Mouse (Mus musculus) heart, postnatal 10 days (tissue): ENCODE measurements at regions not wholly inside any gene's neighbourhood (a gene's known extent, or its start where the extent isn't known, plus 50 kb on each side); places are given as distances from the start of the nearest gene placed in this dataset.

Source experiments
- DNase-seq, 2 experiments: peaks; one replicate each; pipeline ENCODE4 v3.0.0; 2021
- intact Hi-C: fragments of 180-260 bp; cut with DNase I; formaldehyde crosslinking; loops from one replicate; pipeline ENCODE4 v1.15.1; 2025

DNA sequence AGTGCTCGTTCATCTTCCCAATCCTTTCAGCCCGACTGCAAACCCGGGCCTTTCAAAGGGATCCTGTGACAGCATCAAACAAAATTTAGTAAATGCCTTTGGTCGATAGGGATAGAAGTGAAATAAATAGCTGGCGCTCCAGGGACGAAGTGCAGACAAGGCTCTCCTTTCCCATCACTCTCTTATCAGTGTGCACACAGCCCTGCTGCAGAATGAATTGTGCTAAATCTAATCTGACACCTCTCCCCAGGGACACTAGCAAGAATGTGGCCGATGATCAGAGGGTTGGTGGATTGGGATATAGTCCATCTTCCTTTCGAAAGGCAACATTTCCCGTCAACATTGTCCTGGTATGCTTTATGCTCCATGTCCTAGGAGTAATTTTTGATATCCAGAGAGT lies 1372.9 kb upstream of the Tenm4 start:
- peak; percentile 1 for DNase-seq
- intact Hi-C loops: no loop called here

DNA sequence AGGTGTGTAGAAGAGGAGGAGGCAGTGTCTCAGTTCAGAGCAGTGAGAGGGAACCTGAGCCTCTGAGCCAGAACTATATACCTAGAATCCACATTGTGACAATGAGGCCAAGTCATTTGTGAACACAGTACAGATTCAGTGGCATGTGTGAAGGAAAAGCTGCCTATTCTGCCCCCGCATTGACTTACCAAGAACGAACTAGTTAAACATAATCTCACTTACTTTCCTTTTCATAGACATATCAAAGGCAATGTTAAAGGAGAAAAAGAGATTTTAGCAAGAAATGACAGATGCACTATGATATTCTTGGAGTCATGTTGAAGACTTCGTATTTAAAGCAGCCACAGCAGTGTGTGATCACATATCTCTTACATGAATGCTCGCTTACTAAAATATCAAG lies 1329.8 kb upstream of the Tenm4 start:
- DNase-seq: no peak
- intact Hi-C loops: no loop called here

DNA sequence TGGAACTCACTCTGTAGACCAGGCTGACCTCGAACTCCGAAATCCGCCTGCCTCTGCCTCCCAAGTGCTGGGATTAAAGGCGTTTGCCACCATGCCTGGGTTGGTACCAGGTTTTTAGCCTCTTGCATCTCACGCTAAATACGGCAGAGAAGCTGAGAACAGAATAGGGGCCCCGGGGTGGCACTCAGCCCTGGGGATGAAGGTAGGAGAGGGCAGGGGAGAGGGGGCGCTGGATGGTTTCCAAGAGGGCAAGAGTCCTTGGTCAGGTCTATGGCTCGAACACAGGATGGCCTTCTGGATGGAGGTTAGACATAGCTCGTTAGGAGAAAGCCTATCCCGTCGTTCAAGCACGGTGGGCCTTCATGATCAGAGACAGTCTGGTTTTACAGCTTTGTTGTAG lies 1319.7 kb upstream of the Tenm4 start:
- DNase-seq: no peak
- intact Hi-C loops: no loop called here

DNA sequence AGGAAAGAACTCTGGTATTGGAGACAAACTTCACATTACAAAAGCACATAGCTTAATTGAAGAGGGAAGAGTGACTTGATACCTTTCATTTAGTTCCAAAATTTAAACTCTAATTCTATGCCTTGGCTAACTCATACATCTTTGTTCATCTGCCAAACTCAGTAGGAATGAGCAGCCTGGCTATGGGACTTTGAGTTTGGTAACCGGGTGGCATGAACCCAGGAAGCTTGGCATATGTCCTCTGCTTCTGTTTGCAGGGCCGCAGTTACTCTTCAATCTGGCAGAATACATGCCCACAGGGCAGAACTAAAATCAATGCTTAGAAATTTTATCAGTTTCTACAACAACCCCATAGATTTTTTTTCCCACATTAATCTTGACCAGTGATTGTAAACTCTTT lies 1314.4 kb upstream of the Tenm4 start:
- DNase-seq: no peak
- intact Hi-C loops: no loop called here

DNA sequence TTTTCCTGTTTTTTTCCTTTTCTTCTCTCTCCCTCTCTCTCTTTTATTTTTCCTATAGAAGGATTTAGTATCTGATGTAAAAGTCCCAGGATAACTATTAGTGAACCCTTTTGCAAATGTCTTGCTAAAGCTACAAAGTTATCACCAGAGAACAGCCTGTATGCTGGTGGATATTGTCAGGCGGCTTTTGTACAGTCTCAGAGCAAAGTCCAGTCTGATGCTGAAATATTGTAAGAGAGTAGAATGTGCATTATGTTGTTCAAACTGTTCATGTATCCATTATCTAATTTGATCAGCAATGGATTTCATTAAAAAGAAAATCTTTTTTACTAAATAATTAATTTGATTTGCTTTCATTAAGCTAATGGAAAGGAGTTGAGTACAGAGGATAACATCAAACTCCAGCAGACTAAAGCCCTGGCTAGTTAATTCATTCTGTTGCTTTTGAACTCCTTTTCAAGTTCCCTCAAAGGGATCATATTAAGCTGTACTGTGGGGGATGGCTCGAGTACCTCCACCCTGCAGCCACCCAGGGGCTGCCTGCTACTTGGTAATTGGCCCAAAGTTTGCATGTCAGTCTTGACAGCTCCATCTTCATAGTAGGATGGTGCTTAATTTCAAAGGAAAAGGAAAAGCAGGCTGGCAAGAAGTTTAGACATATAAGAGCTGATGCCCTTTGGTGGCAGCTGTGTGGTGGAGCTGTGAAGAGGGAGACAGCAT lies 1280.2 kb upstream of the Tenm4 start:
- intact Hi-C loops: no loop called here
- no peak for DNase-seq

DNA sequence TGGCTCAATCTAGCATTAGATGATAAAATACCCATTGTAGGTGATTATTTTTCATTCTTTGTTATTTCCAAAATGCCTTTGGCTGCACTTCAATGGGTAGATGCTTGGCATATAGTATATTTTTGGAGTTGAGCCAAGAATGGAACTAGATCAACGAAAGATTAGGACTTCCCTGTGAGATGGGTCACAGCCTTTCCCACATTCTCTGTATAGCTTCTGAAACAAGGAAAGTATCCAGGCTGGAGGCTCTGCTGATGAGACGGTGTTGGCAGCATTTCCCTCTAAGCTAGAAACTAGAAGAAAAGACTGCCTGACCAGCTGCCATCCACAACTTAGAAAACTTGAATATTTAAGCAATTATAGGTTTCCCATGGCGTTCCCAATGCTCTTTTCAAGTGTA lies 1273.0 kb upstream of the Tenm4 start:
- DNase-seq: no peak
- intact Hi-C loops: no loop called here

DNA sequence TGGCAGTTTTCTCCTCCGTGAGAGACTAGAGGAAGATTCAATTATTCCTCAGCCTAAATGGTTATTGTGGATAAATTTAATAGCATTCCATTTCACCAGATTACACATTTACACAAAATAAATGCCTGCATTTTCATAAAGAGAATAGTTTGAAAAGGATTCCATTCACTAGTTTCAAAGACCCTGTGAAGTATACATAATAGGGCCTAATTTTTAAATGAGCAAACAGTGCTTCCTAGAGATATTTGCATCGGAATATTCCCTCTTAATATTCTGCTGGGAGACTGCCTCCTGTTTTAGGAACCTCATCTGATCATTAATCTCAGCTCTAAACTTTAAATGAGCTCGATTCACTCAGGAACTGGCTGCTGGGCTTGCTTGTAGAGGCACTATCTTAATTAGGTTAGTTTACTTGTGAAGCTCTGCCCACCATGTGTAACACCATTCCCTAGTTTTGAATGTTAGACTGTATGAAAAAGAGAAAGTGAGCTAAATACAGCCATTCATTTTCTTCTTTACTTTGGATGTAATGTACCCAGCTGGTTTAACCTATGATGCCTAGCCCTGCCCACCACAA lies 1244.4 kb upstream of the Tenm4 start:
- intact Hi-C loops: no loop called here
- no peak for DNase-seq

DNA sequence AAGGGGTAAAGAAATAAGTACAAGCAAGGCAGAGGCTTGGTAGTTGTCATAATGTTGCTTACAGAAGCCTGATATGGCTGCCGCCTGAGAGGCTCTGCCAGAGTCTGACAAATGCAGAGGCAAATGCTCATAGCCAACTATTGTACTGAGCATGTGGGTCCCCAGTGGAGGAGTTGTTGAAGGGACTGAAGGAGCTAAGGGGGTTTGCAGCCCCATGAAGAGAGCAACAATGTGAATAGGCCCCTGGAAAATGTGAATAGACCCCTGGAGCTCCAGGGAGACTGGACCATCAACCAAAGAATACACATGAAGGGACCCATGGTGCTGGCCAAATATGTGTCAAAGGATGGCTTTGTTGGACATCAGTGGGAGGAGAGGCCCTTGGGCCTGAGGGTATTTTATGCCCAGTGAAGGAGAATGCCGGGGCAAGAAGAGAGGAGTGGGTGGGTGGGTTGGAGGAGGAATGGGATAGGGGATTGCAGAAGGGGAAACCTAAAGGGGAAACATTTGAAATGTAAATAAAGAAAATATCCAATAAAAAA lies 1207.2 kb upstream of the Tenm4 start:
- no peak for DNase-seq
- intact Hi-C loops: no loop called here

DNA sequence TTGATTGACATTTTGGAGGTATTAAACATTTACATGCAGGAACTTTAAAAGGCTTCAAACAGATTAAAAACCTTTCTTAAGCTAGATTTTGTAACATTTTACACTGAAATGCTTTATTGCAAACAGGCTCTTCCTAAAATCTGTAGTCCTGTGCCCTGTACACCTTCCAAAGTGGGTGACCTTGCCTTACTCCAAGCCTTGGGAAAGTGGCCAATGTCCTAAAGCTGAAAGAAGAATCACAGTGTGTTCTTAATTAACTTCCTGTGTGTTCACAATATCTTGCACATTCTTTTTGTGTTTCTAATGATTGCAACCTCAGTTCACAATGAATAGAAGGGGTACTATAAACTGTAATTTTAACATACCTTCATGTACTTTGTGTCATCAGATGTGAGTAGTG lies 1203.4 kb upstream of the Tenm4 start:
- intact Hi-C loops: no loop called here
- DNase-seq: no peak

DNA sequence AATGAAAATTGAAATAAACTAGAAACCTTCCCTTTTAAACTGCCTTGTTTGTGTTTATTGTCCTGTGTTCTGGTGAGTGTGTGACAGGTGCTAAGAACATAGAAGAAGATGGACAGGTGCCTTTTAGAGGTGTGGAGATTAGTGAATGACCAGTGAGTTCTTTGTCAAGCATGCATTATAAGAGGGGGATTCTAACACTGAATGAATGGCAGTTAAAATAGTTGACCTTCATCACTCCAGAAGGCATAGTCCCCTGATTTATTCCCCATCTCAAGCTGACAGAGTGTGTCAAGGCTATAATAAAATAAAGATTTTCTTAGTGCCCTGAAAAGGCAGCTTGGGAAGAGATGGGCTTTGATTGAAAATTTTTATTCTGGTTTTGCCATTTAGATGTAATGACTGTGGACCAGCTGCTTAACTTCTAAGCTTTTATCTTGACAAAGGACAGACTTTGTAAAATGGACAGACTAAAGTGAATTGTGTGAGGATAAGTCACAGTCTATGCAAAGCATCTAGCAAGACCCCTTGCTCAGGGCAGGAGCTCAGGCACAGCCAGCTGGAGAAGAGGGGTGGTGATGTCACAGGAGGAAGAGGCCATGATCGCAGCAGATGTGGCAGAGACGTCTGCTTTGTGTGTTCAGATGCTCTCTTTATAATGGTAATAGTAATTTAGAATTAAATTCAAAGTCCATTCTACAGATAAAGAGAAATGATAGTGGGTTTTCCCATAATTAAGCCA lies 1195.8 kb upstream of the Tenm4 start:
- no peak for DNase-seq
- intact Hi-C loops: no loop called here

DNA sequence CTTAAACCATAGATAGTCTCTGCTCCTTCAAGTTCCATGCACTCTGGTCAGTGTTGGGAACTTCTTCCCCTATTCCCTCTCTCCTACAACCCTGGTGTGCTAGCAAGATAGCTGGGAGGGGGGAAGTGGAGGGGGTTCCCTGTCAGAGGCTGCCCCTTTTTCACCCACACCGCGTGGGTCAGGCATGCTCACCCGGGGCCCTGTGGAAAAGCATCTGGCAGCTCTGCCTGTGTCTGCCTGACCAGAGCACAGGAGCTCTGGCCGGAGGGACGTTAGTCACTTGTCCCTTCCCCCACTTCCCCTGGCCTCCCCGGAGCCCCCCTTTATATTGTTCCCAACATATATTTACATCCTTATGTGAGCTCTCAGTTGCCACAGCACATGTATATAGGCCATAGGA lies 1174.8 kb upstream of the Tenm4 start:
- no peak for DNase-seq
- intact Hi-C loops: no loop called here

DNA sequence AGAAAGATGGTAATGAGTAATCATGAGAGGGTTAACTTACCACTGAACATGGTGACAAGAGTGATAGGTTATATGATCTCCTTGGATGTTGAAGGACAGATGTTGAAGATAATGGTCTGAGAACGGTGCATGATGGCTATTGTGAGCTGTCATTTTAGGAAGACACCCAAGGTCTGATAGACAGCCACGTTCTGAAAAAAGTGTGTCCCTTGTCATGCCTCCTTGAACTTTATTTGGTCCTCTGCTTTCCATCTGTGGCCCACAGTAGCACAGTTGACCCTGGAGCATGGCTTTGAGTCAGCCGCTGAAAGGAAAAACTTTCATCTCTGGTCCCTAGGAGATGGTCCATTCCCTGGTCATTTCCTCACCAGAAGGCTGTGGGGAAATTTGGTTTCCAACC lies 1166.9 kb upstream of the Tenm4 start:
- DNase-seq: no peak
- intact Hi-C loops: no loop called here

DNA sequence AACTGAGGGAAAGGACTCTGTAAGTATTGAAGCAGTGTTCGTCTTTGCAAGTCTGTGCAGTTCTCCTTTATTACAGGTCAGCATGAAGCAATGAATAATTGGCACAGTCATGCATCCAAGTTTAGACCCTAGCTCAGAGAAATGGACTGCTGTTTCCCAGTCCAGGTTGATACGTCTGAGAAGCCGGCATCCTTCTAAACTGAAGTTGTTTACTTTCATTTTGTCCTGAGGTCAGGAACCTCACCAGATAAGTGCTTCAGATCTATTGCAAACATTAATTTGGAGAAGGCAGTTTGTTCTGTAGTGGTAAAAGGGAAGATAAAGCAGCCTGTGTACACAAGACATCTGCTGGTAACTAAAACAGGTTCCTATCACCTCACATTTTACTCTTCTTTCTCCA lies 1165.6 kb upstream of the Tenm4 start:
- no peak for DNase-seq
- intact Hi-C loops: no loop called here

DNA sequence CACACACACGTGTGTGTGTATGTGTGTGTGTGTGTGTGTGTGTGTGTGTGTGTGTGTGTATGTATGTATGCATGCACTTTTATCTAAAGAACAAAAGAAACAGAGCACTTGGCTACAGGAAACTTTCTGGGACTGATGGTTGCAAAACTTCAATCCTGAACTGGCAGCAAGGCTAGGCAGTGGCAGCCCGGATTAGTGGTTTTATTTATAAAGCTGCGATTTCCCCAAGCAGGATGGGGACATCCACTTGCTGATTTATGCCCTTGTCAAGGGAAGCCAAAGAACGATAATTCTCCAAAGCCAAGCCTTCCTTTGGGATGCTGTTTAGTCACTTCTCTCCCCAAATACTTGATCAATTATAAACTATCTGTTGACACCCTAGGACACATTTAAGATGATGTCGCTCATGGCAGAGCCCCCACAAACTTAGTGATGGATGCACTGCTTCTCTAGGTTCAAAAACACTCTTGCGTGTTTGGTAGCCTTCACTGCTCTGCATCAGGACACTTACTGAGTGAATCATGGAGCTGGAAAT lies 1162.1 kb upstream of the Tenm4 start:
- no peak for DNase-seq
- intact Hi-C loops: no loop called here

DNA sequence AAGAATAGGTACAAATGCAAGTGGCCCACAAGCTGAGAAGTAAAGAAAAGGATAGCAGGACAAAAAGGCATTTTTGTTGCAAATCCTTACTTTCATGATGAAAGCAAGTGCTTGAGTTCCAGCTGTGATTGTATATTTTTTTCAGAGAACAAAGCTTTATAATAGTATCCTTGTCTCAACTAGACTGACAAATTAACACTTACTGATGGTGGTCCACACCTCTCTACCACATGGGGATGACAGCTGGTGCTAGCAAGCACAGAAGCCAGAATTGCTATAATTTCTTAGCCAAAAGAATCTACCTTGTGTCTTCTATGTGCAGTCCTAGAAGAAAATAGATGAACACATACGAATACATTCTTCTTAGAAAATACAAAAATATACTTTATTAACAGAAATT lies 1150.8 kb upstream of the Tenm4 start:
- no peak for DNase-seq
- intact Hi-C loops: no loop called here

DNA sequence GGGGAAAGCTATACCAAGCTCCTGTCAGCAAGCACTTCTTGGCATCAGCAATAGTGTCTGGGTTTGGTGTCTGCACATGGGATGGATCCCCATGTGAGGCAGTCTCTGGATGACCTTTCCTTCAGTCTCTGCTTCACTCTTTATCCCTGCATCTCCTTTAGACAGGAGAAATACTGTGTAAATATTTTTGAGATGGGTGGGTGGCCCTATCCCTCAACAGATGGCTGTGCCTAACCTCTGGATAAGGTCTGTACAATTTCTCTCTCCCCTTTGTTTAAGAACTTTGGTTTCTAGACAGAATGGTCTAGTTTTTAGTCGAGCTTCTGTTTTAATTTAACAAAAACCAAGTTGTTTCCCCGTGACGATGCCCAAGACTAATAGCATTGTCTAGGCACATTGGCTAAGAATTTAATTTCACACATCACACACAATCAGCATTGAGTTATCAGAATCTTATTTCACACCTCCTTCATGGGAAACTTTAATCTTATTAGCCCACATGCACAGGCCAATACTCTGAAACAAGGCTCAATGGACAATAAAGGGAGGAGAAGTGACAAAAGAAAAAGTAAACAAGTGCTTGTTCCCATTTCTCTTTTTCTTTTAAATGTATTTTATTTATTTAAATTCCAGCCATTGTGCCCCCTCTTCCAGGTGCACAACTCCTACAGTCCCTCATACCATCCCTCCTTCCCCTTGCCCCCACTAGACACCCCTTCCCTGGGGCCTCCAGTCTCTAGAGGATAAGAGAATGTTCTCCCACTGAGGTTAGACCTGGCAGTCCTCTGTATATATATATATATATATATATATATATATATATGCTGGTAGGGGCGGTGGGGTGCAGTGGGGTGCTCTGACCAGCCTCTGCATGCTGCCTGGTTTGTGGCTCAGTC lies 1142.9 kb upstream of the Tenm4 start:
- intact Hi-C loops: no loop called here
- no peak for DNase-seq
